Mouse (Mus musculus) stomach, embryonic 16.5 days (tissue): Measurements from ENCODE around the gene Tex35. TPM values are rescaled to one million over a fixed set of nuclear protein-coding genes. Genes with fewer than 3 reads are reported as not detected.

Experiments
- ATAC-seq: fragments of 200-750 bp; cut with Nextera tagmentation; 2 replicates; pipeline ENCODE4 v1.8.0; 2017; ENCODE audit warnings: moderate number of reproducible peaks, moderate TSS enrichment; ENCODE audit not compliant: insufficient read depth, low FRiP score
- H3K27ac ChIP-seq: fragments of 300-500 bp; sonication (generic); 2 replicates; pipeline ENCODE4 v1.5.1; 2014; ENCODE audit warnings: low read length
- H3K27me3 ChIP-seq: fragments of 300-500 bp; sonication (generic); 2 replicates; pipeline ENCODE4 v1.6.1; 2014; ENCODE audit warnings: low read length, control low read depth, mixed read lengths; ENCODE audit not compliant: control insufficient read depth, insufficient read depth
- H3K36me3 ChIP-seq: fragments of 300-500 bp; sonication (generic); 2 replicates; pipeline ENCODE4 v1.6.1; 2014; ENCODE audit warnings: low read length; ENCODE audit not compliant: control insufficient read depth, insufficient read depth
- H3K4me1 ChIP-seq: fragments of 300-500 bp; sonication (generic); 2 replicates; pipeline ENCODE4 v1.6.1; 2014; ENCODE audit warnings: low read length, control low read depth, mixed read lengths; ENCODE audit not compliant: control insufficient read depth, insufficient read depth
- H3K4me2 ChIP-seq: fragments of 300-500 bp; sonication (generic); 2 replicates; pipeline ENCODE4 v1.6.1; 2014; ENCODE audit warnings: low read depth, low read length, mixed read lengths
- H3K4me3 ChIP-seq: fragments of 300-500 bp; sonication (generic); replicated peaks from 2 replicates; pipeline ENCODE4 v1.5.1; 2014; ENCODE audit warnings: mild to moderate bottlenecking, low read length
- H3K9ac ChIP-seq: fragments of 300-500 bp; sonication (generic); 2 replicates; pipeline ENCODE4 v1.6.1; 2014; ENCODE audit warnings: low read length
- H3K9me3 ChIP-seq: fragments of 300-500 bp; sonication (generic); replicated peaks from 2 replicates; pipeline ENCODE4 v1.6.1; 2016; ENCODE audit warnings: low read length, control low read depth; ENCODE audit not compliant: control insufficient read depth
- WGBS: fragments of 180-500 bp; shearing (Covaris S2); extraction: QIAGEN DNeasy Blood & Tissue Kit; methylation state at CpG from one replicate; pipeline ENCODE4 v1.1.7; 2014; 5-methylcytosine and 5-hydroxymethylcytosine counted together
- polyA plus RNA-seq: library from polyadenylated mRNA; unstranded; fragments of >200 nt; fragmentation: Nextera tagmentation; extraction: Ambion mirVana; gene quantifications from 2 replicates; pipeline ENCODE4 v1.2.1, GENCODE M21; 2015

The Tex35 gene
- polyA plus RNA-seq, 1 experiment from 2014 or later, result not detected

DNA sequence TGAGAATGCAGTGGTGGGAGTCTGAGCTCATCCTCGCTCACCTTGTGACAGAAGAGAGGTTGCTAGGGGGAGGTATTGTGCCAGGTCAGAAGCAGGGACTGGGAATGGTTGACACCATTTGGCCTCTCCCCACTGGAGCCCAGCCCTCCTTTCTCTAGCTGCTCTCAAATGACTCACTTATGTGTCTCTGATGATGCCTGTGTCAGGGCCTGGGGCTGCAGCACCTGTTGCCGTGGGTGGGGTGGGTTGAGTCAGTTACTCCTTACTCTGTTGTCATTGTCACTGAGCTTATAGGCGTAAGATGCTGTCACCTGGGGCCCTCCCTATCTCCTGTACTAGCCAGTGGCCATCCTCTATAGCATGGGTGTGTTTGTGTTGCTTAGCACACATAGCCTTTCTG lies 17.6 kb downstream of the Tex35 start:
- no peak overlapping the region for H3K4me2 ChIP-seq
- H3K36me3 ChIP-seq, result no peaks in the 10 kb centered on the region
- H3K27ac ChIP-seq, result no peak overlapping the region
- H3K9me3 ChIP-seq, result no peaks in the 10 kb centered on the region
- H3K27me3 ChIP-seq, result no peaks in the 10 kb centered on the region
- H3K9ac ChIP-seq, result no peak overlapping the region
- peak; percentile 28; the same call in 1 of the 2 replicates for ATAC-seq
- 52% methylated on average over 3 of the region's 3 CpGs for WGBS
- H3K4me3 ChIP-seq, result no peak overlapping the region
- peaks cover 3% of the 10 kb centered on the region for H3K4me1 ChIP-seq

DNA sequence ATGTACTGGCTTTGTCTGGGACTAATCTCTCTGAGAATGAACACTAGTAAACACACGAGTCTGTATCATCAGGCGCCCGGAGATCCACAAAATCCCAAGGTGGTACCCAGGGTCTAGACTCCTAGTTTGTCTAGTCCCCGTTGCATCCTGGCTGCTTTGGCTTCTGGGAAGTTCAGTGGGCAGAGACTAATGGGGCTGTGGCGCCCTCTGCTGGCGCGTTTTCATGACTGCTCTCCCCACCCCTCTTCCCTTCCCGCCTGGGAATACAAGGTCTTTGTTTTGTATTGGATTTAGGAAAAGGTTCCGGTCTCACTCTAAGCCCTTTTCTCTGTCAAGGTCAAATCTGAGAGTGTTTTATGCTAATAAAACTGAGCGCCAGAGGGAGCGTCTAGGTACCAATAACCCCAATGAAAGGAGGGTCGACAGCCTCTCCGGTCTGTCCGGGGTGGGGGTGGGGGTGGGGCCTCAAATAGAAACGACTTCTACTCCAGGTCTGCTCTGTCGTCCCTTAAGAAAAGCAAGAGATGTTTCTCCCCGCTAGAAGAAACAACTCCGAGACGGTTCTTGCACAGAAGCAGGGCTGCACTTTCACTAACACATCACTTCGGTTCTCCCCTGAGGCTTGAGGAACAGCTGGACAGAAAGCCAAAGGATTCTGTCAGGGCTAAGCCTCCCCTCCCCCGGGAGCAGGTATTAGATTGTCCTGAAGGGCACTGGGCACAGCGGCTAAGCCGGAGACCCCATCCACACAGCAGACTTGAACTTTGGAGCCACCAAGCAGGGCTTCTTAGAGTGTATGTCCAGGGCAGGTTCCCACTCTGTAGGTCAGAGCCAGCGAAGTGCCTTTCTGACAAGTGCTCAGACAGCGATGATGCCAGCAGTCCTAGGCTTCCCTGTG lies 22.1 kb downstream of the Tex35 start:
- peak; percentile 34; the same call in 1 of the 2 replicates for ATAC-seq
- peak overlapping the region; percentile 66 for H3K9ac ChIP-seq
- H3K4me3 ChIP-seq, result peak overlapping the region; percentile 48
- H3K4me1 ChIP-seq, result peaks cover 6% of the 10 kb centered on the region
- H3K9me3 ChIP-seq, result no peaks in the 10 kb centered on the region
- no peak overlapping the region for H3K27ac ChIP-seq
- H3K27me3 ChIP-seq, result no peaks in the 10 kb centered on the region
- H3K4me2 ChIP-seq, result peak overlapping the region; percentile 73
- no peaks in the 10 kb centered on the region for H3K36me3 ChIP-seq
- 11% methylated on average over 25 of the region's 25 CpGs for WGBS

DNA sequence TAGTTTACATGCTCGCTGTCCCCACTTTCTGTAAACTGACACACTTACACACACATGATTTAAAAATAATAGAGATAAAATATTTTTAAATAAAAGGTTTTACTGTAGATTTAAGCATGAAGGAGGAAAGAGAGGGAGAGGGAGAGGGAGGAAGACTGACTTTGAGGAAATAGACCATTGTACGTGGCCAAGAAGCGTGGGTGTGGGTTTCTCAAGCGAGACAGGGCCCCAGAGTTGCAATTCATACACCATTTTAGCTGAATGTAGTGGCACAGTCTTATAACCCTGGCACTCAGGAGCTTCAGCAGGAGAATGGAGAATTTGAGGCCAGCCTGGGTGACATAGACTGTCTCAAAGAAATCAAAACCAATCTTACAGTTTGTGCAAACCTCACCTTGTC lies 25.5 kb downstream of the Tex35 start:
- no peaks in the 10 kb centered on the region for H3K27me3 ChIP-seq
- H3K9ac ChIP-seq, result no peak overlapping the region
- H3K4me3 ChIP-seq, result no peak overlapping the region
- WGBS, result 70% methylated on average over 4 of the region's 4 CpGs
- peaks cover 6% of the 10 kb centered on the region for H3K4me1 ChIP-seq
- no peak for ATAC-seq
- no peak overlapping the region for H3K4me2 ChIP-seq
- H3K27ac ChIP-seq, result no peak overlapping the region
- no peaks in the 10 kb centered on the region for H3K9me3 ChIP-seq
- H3K36me3 ChIP-seq, result no peaks in the 10 kb centered on the region

DNA sequence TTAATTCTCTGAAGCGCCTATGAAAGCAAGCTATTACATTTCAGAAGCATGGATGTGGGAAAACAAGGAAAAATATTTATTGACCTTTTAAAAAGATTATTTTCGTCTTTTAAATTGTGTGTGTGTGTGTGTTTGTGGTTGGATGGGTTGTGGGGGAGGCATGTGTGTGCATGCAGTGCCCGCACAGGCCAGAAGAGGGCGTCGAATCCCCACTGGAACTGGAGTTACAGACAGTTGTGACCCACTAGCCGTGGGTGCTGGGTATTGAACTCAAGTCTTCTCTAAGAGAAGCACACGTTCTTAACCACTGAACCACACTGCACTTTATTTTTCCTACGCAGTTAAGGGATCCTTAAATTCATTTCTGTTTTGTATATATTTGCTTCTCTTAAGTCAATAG lies 26.5 kb downstream of the Tex35 start:
- WGBS, result 61% methylated on average over 8 of the region's 8 CpGs
- Histone ChIP-seq H3K4me3 (no peak overlapping the region), H3K9me3 (no peaks in the 10 kb centered on the region), H3K9ac (no peak overlapping the region), H3K36me3 (no peaks in the 10 kb centered on the region), H3K27me3 (no peaks in the 10 kb centered on the region), H3K4me1 (peaks cover 6% of the 10 kb centered on the region), H3K4me2 (no peak overlapping the region), H3K27ac (no peak overlapping the region)
- ATAC-seq, result no peak

DNA sequence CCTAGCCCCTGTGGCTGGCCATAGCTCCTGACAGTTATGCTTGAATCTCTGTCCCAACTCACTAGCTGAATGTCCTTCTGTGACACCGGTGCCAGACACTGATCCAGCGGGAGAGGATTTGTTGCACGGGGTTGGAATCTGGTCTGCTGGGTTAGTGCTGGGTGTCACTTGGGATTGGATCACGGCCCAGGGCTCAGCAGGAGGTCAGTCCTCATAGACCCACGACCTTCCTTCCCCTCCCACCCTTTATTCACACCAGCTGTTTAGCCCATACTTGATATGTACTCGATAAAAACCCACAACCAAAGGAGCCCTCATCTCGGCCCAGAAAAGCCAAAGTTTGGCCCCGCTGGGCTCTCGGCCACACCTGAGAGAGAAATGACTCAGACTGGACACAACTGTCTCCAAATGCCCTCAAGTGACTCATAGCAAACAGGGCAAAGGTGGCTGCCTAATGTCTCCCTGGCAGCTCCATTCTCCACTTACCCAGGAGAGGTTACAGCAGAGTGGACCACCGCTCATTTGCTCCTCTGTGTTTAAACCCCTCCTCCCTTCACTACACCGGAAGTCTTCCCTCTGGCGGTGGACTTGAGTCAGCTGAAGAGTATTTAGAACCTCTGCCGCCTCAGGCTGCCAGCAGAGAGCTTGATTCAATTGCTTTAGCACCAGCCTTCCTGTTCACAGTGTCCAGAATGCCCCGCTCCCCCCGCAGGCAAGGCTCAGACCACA lies 27.2 kb downstream of the Tex35 start:
- Histone ChIP-seq H3K27me3 (no peaks in the 10 kb centered on the region), H3K9me3 (no peaks in the 10 kb centered on the region), H3K4me2 (no peak overlapping the region), H3K4me1 (peaks cover 6% of the 10 kb centered on the region), H3K36me3 (no peaks in the 10 kb centered on the region), H3K4me3 (no peak overlapping the region), H3K27ac (no peak overlapping the region), H3K9ac (no peak overlapping the region)
- WGBS, result 49% methylated on average over 15 of the region's 15 CpGs
- no peak for ATAC-seq

DNA sequence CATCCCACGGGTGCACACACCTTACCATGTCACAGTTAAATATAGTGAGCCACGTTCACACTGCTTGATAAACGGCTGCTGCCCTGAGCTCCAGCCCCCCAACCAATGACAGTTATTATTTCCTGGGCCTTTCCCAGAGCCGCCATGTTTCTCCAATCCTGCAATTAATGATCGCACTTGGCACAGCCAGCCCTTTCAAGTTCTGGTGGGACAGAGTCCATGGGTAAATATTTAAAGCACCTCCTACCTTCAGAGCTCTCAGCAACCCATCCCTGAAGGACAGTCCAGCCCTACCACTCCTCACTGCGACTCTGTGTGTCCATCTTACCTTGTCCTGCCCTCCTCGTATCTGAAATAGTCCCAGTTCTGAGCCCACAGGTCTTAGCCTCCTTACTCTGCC lies 28.4 kb downstream of the Tex35 start:
- 66% methylated on average over 7 of the region's 7 CpGs for WGBS
- H3K4me1 ChIP-seq, result peaks cover 2% of the 10 kb centered on the region; the same call in 1 of the 2 replicates
- no peaks in the 10 kb centered on the region for H3K27me3 ChIP-seq
- H3K4me2 ChIP-seq, result no peak overlapping the region
- H3K27ac ChIP-seq, result peak overlapping the region; percentile 11; the same call in 1 of the 2 replicates
- H3K36me3 ChIP-seq, result no peaks in the 10 kb centered on the region
- no peaks in the 10 kb centered on the region for H3K9me3 ChIP-seq
- no peak overlapping the region for H3K4me3 ChIP-seq
- H3K9ac ChIP-seq, result no peak overlapping the region
- no peak for ATAC-seq

DNA sequence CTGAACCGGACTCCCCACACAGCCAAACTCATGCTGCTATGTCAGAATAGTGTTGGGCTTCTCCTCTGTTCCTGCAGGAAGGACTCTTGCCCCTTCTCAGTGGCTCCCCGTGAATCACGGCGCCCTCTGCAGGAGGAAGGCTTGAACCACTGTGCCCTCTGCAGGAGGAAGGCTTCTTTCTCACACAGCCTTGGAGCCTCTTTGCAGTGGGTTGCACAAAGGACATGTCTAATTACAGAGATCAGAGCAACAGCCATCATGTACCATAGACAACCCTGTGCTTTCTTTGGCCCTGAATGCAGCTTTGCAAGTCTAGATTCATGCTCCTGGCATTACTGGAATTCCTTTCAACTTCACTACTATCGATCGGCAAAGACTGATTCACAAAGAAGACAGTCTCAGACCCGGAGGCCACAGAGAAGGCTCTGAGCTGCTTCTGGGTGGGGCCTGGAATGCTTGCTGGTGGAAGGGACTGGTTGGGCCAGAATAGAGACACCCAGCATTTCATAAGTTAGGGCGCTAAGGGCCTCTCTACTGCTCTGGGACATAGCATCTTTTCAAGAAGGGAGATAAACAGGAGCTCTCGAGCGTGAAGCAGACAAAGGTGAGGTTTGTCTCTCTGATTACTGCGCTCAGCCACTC lies 29.0 kb downstream of the Tex35 start:
- Histone ChIP-seq H3K4me2 (no peak overlapping the region), H3K4me1 (no peaks in the 10 kb centered on the region; the same call in 1 of the 2 replicates), H3K27ac (peak overlapping the region; percentile 11), H3K27me3 (no peaks in the 10 kb centered on the region), H3K36me3 (no peaks in the 10 kb centered on the region), H3K9ac (no peak overlapping the region), H3K4me3 (no peak overlapping the region), H3K9me3 (no peaks in the 10 kb centered on the region)
- 38% methylated on average over 11 of the region's 11 CpGs for WGBS
- ATAC-seq, result peak; percentile 31; the same call in 1 of the 2 replicates

DNA sequence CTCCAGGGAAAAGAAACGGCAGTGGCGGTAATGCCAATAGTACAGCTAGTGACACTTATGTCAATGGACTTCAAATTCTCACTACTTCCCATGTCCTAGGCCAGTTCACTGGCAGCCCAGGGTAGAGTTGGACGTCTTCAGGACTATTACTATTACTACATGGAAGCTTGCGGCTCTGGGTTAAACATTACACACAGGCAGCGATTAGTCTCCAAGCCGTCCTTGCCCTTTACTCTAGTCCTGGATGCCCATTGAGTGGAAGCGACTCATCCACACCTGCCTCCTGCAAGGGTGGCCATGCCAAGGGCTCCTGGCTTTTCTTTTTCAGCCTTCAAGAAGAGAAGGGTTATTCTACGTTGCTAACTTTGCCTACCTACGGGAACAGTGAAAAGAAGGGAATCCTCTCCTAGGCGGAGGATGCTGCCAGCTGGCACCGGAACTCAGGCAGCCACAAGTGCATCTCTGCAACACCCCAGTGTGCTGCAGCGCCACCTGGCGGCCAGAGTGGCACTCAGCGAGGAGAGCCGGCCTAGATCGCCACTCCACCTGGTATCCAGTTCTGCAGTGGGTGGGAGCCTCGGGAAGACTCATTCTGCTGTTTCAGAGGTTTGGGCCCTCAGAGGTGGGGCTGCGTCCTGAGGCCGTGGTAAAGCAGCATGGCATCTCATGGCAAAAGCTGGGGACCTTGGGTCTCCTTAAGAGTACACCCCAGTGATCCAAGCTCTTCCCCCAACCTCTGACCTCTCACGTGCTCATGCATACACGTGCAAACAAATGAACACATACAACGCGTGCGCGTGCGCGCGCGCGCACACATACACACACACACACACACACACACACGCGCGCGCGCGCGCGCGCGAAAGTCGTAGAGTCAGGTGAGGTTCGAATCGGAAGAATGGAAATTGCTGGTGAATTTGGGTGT lies 31.4 kb downstream of the Tex35 start:
- WGBS, result 54% methylated on average over 43 of the region's 43 CpGs
- ATAC-seq, result no peak
- Histone ChIP-seq H3K36me3 (no peaks in the 10 kb centered on the region), H3K4me1 (no peaks in the 10 kb centered on the region; the same call in 1 of the 2 replicates), H3K9me3 (no peaks in the 10 kb centered on the region), H3K27me3 (no peaks in the 10 kb centered on the region), H3K27ac (no peak overlapping the region), H3K4me2 (no peak overlapping the region; the same call in 1 of the 2 replicates), H3K4me3 (no peak overlapping the region), H3K9ac (no peak overlapping the region)
